8 mouse cellular contexts compared by ENCODE assay signal in genomic region chr12:17729211-17729900, GRCm38 (mm10). TPM values are rescaled to one million over a fixed set of nuclear protein-coding genes. Genes with fewer than 3 reads are reported as not detected.
DNase-seq lines count a peak whose midpoint lies in the region; ATAC-seq lines count a peak whose summit lies in the region.

No protein-coding gene starts in this region.

- no peak for ATAC-seq in megakaryocyte-erythroid progenitor cell, adult 5-6 weeks (replicated peaks; ENCODE audit: low FRiP score, low TSS enrichment, poor library complexity, severe bottlenecking)
- ATAC-seq in monocyte, adult 5-6 weeks (replicated peaks; ENCODE audit: insufficient number of reproducible peaks, low FRiP score, low TSS enrichment, poor library complexity, severe bottlenecking) = no peak

- intact Hi-C loops in left cerebral cortex, postnatal 14 days (cut with DNase I) = no loop called here

- DNase-seq in frontal cortex, postnatal 36 days (ENCODE audit: low spot score in 2 of 2) = peak; percentile 43 to 68
- no peak for DNase-seq in frontal cortex, postnatal 10 days (ENCODE audit: low spot score in 2 of 2)
- peak; percentile 78 for DNase-seq in 3134 (ENCODE audit: extremely low read depth, insufficient read length, low spot score)
- peak; percentile 68 for DNase-seq in gastrocnemius, postnatal 25 days
- peak; percentile 53 to 74 for DNase-seq in left cerebral cortex, postnatal 14 days (ENCODE audit: low spot score in 2 of 2)
- no peak for DNase-seq in adrenal gland, postnatal 10 days

RNA-seq across cellular contexts. Expression of gene Hpcal1, which starts 38.7 kb away (rescaled TPM):
- total RNA-seq in gastrocnemius, postnatal 25 days (2021) = 1 to 10 TPM; 6.4 to 8.0 TPM
- 10 to 100 TPM; 53.6 to 82.5 TPM for total RNA-seq in left cerebral cortex, postnatal 14 days (2021)
- 4.3 and 13.0 TPM in 2 replicates for total RNA-seq in megakaryocyte-erythroid progenitor cell, adult 5-6 weeks (2014; fragmentation: Nextera tagmentation)
- total RNA-seq in megakaryocyte-erythroid progenitor cell, adult 5-6 weeks (2017) = 3.0 and 6.8 TPM in 2 replicates
- total RNA-seq in monocyte, adult 5-6 weeks (2017) = 30.2 to 51.8 TPM (median 42.3 TPM) in 3 replicates
- 10 to 100 TPM; 25.4 to 26.2 TPM for total RNA-seq in adrenal gland, postnatal 10 days (2021)

Comparison
In these comparisons a context has a peak if more than half of its experiments do, and no peak if none do; other contexts are left out.
1. DNase-seq: peak in frontal cortex, postnatal 36 days (2 of 2), 3134 (single experiment), gastrocnemius, postnatal 25 days (single experiment) and left cerebral cortex, postnatal 14 days (2 of 2); none in frontal cortex, postnatal 10 days (0 of 2) and adrenal gland, postnatal 10 days (single experiment).